7 mouse cellular contexts compared by ENCODE assay signal in genomic region chr10:95417496-95418236, GRCm38 (mm10). TPM values are rescaled to one million over a fixed set of nuclear protein-coding genes. Genes with fewer than 3 reads are reported as not detected.
DNase-seq lines count a peak whose midpoint lies in the region; ATAC-seq lines count a peak whose summit lies in the region.

No protein-coding gene starts in this region.

- peak; percentile 72 to 76 for DNase-seq in adrenal gland, adult 18-20 months (ENCODE audit: low spot score in 2 of 2)
- peak; percentile 64 for DNase-seq in gastrocnemius, postnatal 25 days
- peak; percentile 87 for DNase-seq in intestine, embryonic 14.5 days (ENCODE audit: low spot score)
- DNase-seq in spleen, adult 18-20 months = peak; percentile 47 to 71

- peak overlapping the region; percentile 94 for H3K4me2 ChIP-seq in intestine, embryonic 14.5 days (ENCODE audit: low read length)
- peak overlapping the region; percentile 95 for H3K4me2 ChIP-seq in limb, embryonic 12.5 days
- H3K4me2 ChIP-seq in midbrain, embryonic 13.5 days (replicated peaks) = peak overlapping the region; percentile 97

- under 1% methylated on average over 25 of the region's 25 CpGs for WGBS in intestine, embryonic 14.5 days
- 1% methylated on average over 25 of the region's 25 CpGs for WGBS in limb, embryonic 12.5 days
- WGBS in midbrain, embryonic 13.5 days = under 1% methylated on average over 25 of the region's 25 CpGs

- 0 out of 2 replicates have a peak, but pooled peaks cover 6% of the 10 kb centered on the region for H3K27me3 ChIP-seq in intestine, embryonic 14.5 days (replicated peaks; ENCODE audit: control insufficient read depth, insufficient read depth, low read length)
- H3K27me3 ChIP-seq in limb, embryonic 12.5 days = peaks cover 15% of the 10 kb centered on the region
- H3K27me3 ChIP-seq in midbrain, embryonic 13.5 days = peaks cover 20% of the 10 kb centered on the region

- H3K4me1 ChIP-seq in intestine, embryonic 14.5 days (replicated peaks; ENCODE audit: control insufficient read depth, insufficient read depth, low read length) = peaks cover 6% of the 10 kb centered on the region
- H3K4me1 ChIP-seq in limb, embryonic 12.5 days (replicated peaks) = peaks cover 18% of the 10 kb centered on the region
- H3K4me1 ChIP-seq in midbrain, embryonic 13.5 days (replicated peaks) = peaks cover 15% of the 10 kb centered on the region

- no peaks in the 10 kb centered on the region for H3K36me3 ChIP-seq in intestine, embryonic 14.5 days (ENCODE audit: control insufficient read depth, insufficient read depth, low read length)
- no peaks in the 10 kb centered on the region for H3K36me3 ChIP-seq in limb, embryonic 12.5 days
- no peaks in the 10 kb centered on the region for H3K36me3 ChIP-seq in midbrain, embryonic 13.5 days

- H3K9me3 ChIP-seq in intestine, embryonic 14.5 days (ENCODE audit: control insufficient read depth, low read length) = no peaks in the 10 kb centered on the region
- H3K9me3 ChIP-seq in limb, embryonic 12.5 days = no peaks in the 10 kb centered on the region
- no peaks in the 10 kb centered on the region for H3K9me3 ChIP-seq in midbrain, embryonic 13.5 days

- H3K9ac ChIP-seq in intestine, embryonic 14.5 days (ENCODE audit: low read length) = no peak overlapping the region
- peak overlapping the region; percentile 56 for H3K9ac ChIP-seq in limb, embryonic 12.5 days (replicated peaks)
- H3K9ac ChIP-seq in midbrain, embryonic 13.5 days (replicated peaks) = peak overlapping the region; percentile 76

- peak overlapping the region; percentile 66 for H3K4me3 ChIP-seq in intestine, embryonic 14.5 days (ENCODE audit: low read depth, low read length)
- peak overlapping the region; percentile 71 for H3K4me3 ChIP-seq in limb, embryonic 12.5 days (replicated peaks)
- H3K4me3 ChIP-seq in midbrain, embryonic 13.5 days (replicated peaks) = peak overlapping the region; percentile 83

- peak; percentile 71 for ATAC-seq in common myeloid progenitor, adult 5-6 weeks (replicated peaks; ENCODE audit: low read depth, poor library complexity, severe bottlenecking)
- peak; percentile 4; the same call in 1 of the 2 replicates for ATAC-seq in intestine, embryonic 14.5 days (replicated peaks; ENCODE audit: low FRiP score, low TSS enrichment, low read depth)
- peak; percentile 13; the same call in 1 of the 2 replicates for ATAC-seq in limb, embryonic 12.5 days (ENCODE audit: insufficient number of reproducible peaks, insufficient read depth, low FRiP score, low TSS enrichment, low read depth)
- ATAC-seq in midbrain, embryonic 13.5 days = peak; percentile 25; the same call in 1 of the 2 replicates

- H3K27ac ChIP-seq in intestine, embryonic 14.5 days (ENCODE audit: low read depth) = 0 out of 2 replicates have a peak overlapping the region, but pooled peaks have one; percentile 84
- peak overlapping the region; percentile 93; the same call in 1 of the 2 replicates for H3K27ac ChIP-seq in limb, embryonic 12.5 days
- H3K27ac ChIP-seq in midbrain, embryonic 13.5 days = peak overlapping the region; percentile 71

RNA-seq across cellular contexts. Expression of gene Socs2, which starts 0.7 kb away (rescaled TPM):
- 10 to 100 TPM; 11.1 to 20.0 TPM for total RNA-seq in adrenal gland, adult 18-20 months (2021)
- total RNA-seq in common myeloid progenitor, adult 5-6 weeks (2017) = 0.87 TPM in 1 of 2 replicates, not detected in the other
- total RNA-seq in gastrocnemius, postnatal 25 days (2021) = 10 to 100 TPM in 1 of 2 experiments, 1 to 10 TPM in 1; 5.0 to 12.4 TPM
- 47.1 and 52.7 TPM in 2 replicates for polyA plus RNA-seq in intestine, embryonic 14.5 days (2014; fragmentation: Nextera tagmentation; extraction: Ambion mirVana)
- 61.3 and 72.4 TPM in 2 replicates for polyA plus RNA-seq in limb, embryonic 12.5 days (2016; fragmentation: Nextera tagmentation; extraction: Ambion mirVana)
- polyA plus RNA-seq in midbrain, embryonic 13.5 days (2015; fragmentation: Nextera tagmentation; extraction: Ambion mirVana) = 88.9 and 96.5 TPM in 2 replicates

Comparison
In these comparisons a context has a peak if more than half of its experiments do, and no peak if none do; other contexts are left out.
1. Peak in every context shown above with its lines: DNase-seq, ATAC-seq, H3K4me3 ChIP-seq and H3K27ac ChIP-seq.
2. ATAC-seq: peak in every context shown above with its lines; median percentile 71 in common myeloid progenitor, adult 5-6 weeks; 25 in midbrain, embryonic 13.5 days; 13 in limb, embryonic 12.5 days; 4 in intestine, embryonic 14.5 days.